Mouse (Mus musculus): ENCODE measurements around the gene Abca3.
A peak's percentile ranks its signal among the peaks of the same experiment; 100 is the strongest.
"Not testable (repeated sequence)": the region's sequence is repeated elsewhere in the genome, so short reads cannot be mapped to it uniquely, and the experiment has no call there.

Abca3 gene

DNA sequence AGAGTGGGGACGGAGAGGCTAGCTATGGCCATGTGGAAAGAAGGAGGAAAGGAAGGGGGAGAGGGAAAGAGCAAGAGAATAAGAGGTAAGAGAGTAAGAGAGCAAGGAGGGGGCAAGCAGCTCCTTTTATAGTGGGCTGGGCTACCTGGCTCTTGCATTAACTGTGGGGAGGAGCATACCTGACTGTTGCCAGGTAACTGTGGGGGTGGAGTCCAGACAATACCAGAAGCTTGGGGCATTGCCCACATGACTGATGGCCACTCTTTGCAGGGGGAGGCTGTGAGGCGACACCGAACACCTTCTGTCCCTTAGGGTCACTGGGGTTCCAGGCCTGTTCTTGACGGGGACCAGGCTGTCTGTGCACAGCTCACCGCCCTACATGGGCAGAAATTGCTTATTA lies 37.0 kb downstream of the Abca3 start:
- no peak for DNase-seq

DNA sequence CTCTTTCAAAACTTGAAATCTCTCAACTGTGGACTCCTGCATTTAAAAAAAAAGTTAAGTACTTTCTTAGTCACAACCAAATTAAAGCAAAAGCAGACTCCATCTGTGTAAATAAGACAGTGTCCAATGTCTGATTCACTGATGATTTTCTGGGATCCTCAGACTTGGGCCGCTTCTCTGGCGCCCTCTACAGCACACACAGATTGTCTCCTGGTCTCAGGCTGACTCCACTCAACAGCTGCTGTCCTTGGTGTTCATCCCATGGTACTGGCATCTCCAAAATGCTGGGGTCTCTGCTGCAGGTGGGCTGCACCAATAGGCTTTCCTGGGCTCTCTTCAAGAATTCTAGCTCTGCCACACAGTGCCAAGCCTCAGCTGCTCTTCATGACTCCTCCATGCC lies 38.1 kb downstream of the Abca3 start:
- DNase-seq: peak; percentile 30

DNA sequence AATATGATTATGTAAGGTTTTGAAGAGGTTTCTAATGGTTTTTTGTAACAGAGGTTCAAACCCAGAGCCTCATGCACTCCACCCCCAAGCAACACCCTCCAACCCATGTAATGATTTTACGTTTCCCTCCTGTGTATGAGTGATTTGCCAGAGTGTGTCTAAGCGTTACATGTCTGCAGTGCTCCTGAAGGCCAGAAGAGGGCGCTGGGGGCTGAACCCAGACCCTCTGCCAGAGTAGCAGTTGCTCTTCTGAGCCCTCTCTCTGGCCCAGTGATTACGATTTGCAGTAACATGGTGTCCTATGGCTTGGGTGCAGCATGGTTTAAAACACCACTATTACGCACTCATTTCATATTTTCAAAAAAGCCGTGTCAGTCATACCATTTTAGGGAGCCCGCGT lies 39.4 kb downstream of the Abca3 start:
- DNase-seq: no peak

DNA sequence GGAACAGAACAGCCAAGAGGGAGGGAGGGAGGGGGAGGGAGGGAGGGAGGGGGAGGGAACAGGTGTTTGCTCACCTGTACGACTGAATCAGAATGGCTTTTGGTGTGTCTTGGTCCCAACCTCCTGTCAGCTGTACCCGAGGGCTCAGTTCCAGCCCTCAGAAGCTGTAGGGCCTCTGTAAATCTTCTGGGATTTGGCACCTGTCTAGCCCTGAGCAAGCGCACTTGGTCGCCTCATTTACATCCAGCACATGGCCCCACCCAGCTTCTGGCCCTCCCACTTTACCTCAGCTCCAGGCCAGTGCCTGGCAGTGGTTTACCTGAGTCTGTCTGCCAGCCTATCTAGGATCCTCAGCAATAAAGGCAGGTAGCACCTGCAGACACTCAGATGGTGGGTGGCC lies 41.8 kb downstream of the Abca3 start:
- no peak for DNase-seq

DNA sequence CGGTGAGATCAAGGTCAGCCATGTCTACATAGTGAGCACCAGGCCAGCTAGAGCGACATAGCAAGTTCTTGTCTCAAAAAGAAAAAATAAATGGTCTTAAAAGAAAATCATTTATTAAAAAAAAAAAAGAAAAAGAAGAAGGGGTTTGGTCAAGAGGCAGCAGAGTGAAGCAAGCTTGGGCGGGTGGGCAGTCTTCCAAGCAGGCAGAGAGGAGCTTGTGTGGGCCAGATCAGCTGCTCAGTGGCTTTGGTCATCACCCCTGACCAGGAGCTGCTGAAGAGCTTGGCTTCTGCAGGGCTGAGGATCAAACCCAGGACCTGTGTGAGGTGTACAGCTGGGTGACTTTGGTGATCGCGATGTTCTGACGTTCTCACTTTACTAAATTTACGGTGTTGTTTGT lies 42.7 kb downstream of the Abca3 start:
- DNase-seq: no peak

DNA sequence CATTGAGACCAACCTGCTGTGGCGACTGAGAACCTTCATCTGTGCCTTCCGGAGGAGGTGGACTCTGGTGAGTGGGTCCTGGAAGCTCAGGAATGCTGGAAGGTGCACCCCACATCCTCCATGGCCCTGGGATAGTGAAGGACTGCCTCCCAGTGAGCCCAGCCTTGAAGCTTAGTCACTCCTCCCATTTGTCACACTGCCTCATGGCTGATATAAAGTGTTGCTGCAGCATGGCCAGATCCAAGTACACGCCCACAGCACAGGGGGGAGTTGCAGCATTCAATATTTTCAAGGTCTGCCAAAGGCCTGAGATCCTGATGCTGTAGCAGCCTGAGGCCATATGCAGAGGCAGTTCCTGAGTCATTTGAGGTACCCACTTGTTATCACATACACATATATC lies 50.6 kb downstream of the Abca3 start:
- peak; percentile 27 for DNase-seq

DNA sequence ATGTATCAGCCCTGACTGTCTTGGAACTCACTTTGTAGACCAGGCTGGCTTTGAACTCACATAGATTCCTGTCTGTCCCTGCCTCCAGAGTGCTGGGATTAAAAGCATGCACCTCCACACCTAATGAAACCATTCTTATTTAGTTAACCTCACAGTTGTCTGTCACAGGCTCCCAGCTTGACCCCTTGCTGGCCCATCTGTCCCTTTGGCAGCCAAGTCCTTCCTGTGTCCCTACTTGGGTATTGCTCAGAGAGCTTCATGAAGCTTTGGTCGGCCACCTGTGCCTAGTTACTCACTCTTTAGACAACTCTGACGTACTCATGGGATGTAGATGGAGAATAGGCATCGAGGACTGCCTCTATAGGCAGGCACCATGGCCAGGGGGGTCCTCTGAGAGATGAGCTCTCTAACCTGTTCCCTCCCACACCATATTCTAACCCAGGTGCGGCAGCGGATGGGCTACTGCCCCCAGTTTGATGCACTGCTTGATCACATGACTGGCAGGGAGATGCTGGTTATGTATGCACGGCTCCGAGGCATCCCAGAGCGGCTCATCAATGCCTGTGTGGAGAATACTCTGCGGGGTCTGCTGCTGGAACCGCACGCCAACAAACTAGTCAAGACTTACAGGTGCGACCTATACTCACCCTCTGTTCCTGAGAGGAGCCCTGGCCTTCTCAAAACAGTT lies 55.5 kb downstream of the Abca3 start:
- no peak for DNase-seq

DNA sequence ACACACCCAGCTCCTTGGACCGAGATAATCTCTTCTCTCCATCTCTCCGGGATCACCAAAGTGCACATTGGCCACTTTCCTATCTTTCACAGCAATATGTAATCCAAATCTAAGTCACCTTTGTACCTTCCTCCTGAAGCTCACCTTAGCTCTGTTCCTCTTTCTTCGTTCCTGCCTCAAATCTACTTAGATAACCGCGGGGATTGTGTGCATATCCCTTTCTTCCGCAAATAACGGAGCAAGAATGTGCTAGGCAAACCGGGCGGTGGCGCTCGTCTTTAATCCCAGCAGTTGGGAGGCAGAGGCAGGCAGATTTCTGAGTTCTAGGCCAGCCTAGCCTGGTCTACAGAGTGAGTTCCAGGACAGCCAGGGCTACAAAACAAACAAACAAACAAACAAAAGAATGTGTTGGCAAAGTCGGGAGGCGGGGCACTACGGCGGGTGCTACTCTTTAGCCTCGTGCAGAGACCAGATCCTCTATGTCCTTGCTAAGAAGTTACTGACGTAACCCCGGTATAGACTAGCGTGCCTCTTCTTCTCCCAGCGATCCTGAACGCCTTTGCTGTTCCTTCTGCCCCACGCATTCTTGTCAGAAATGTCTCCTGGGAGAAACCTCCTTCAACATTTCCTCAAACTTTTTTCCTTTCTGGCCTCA lies 61.9 kb downstream of the Abca3 start:
- no peak for DNase-seq

DNA sequence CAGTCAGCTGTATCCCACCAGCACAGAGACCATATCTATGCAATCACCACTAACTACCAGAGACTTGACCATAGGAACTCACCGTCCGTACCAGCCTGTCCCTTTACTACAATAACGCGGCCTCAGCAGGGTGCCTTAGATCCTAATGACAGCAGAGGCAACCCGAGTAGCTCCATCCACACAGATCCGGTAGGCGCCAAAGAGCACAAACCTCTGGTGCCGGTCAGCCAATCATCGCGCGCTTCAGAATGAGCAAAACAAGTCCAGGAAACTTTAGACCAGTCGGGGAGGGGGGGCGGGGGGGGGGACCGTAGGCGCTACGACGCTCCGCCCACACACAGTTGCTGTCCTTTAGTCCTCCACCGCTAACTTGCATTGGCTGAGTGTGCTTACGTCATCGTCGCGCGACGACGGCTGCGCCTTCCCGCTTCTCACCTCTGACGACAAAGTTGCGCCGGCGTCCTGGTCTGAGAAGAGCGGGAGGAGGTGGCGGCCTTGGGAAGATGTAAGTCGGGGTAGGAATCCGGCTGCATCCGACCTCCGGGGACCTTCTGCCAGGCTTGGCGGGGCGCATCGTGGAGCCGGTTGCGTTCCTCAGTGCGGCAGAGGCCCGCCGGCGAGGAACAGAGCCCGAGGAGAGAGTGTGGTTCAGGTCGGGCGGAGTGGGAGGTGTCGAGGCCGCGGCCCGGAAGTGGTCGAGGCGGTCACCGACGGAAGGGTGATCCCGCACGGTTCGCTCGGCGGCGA lies 62.7 kb downstream of the Abca3 start, which contains the start of gene Rnps1:
TSS of gene Rnps1 (plus strand) at position 336 of the 747 bp plus-strand sequence.
- peak; percentile 92 for DNase-seq

DNA sequence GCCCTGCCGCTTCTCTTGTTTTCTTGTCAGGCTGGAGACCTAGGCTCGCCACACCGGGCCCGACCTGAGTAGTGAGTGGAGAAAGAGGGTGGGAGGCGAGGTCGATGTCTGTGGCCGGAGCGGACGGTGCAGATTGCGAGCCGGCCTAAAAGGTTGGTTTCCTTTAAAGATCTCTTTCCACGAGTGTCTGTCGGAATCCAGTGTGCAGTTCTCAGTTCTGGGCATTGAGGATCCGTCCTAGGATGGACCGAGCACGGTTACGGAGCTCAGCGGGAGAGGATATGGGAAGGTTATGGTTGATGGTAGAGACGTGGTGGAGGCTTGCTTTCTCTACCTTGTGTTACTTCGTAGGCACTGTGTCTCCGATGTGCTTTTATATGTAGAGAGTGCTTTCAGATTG lies 63.3 kb downstream of the Abca3 start:
- no peak for DNase-seq

DNA sequence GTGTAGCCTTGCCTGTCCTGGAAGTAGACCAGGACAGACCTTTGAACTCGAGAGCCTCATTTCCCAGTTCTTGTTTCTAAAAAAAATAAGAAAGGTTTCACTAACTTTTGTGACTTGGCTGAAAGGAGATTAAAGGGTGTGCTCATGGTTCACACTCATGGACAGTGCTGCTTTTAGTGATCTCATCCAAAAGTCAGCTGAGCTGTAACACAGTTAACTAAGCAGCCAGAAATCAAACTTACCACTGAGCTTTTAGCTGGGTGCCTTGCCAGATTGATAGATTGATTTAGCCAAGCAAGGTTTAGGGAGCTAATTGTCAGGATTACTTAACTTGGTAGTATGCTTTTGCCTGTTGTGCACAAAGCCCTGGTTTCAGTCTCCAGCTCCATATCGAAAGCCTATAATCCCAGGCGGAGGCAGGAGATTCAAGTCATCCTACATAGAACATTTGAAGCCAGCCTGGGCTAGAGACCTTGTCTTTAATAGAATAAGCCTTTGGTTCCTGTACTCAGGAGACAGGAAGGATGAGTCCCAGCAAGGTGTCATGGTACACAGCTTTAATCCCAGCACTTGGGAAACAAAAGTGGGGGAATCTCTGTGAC lies 64.4 kb downstream of the Abca3 start:
- DNase-seq: no peak

DNA sequence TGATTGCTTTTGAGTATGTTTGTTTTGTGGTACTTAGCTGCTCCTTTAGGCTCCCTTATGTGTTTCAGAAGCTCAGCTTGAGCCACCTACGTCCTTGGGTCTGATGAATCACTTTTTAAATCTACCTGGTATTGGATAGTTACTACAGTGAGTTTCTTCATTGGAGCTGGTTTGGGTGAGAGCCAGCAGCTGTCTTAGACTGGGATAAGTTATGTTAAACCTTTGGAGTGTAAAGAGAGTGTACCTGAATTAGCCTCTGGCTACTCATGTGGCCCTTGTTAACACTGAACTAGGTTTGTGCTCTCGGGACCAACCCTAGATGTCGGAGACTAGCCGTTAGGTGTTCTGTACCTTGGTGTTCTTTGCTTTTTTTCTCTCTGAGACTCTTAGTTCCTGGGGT lies 71.4 kb downstream of the Abca3 start:
- DNase-seq: no peak

DNA sequence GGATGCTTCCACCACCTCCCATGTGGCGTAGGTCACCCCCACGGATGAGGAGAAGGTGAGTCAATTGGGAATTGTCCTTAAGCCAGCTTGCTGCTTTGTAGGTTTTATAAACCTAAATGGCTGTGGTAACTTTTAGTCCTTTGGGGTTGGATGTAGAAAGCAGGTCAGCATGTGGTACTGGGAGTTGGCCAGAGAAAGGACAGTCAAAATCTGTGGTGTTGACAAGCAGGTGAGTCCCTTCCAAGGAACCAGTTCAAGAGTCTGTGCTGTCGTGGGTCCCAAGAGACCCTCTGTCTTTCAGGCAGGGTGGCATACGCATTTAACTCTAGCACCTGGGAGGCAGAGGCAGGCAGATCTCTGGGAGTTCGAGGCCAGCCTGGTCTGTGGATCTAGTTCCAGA lies 72.7 kb downstream of the Abca3 start:
- DNase-seq: no peak

DNA sequence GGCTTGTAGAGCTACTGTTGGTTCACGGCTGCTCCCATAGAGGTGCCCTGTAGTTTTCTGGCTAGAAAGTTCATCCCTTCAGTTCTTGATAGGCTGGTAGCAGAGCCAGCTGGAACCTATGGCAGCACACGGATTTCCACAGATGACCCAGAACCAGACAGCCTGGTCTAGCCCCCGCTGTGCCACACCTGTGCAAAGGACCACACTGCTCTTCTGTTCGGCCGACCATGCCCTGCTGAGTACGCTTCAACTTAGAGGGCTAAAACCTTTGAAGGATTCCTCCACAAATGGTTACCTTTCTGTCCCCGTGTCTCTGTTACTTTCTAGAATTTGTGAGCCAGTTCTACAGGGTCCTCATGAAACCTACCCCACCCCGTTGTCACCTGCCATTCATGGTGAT lies 73.6 kb downstream of the Abca3 start:
- not testable (repeated sequence) for DNase-seq

DNA sequence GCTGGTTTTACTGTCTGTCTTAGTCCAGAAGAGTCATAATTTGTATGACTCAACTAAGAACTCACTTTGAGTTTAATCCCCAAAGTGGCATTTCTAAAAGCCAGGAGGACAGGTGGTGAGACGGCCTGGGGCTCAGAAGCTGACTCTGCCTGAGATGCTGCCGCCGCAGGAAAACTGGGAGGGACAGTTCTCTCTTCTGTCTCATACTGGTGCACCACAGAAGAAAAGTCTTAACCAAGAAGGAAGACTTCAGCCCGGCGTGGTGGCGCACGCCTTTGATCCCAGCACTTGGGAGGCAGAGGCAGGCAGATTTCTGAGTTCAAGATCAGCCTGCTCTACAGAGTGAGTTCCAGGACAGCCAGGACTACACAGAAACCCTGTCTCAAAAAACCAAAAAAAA lies 74.2 kb downstream of the Abca3 start:
- no peak for DNase-seq

DNA sequence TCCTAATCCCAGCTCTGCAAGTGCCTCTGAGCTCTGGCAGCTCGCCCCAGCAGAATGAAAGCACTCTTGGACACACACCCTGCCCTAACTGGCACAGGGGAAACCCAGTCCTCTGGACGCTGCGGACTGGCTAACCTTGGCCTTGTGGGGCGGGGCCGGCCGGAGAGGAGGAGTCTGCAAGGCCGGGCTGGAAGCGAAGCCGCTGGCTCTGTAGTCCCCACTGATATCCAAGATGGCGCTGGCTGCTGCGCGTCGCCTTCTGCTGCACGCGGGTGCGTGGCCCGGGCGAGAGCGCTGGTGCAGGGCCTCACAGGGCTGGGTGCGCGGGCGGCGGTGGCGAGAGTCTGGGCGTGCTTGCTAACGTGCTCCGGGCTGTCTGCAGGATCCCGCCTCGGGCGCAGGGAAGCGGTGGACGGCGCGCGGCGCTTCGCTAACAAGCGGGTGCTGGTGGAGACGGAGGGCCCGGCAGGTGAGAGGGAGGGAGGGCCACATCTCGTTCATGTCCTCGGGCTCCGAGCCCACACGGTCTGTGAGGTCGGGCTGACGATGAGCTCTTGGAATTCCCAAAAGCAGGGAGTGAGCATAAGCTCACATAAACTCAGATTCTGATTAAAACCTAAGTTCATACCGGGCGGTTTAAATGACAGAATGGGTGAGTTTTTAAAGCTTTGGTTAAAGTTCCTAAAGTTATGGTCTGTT lies 74.9 kb downstream of the Abca3 start, which contains the start of gene Eci1:
TSS of gene Eci1 (plus strand) at position 171 of the 699 bp plus-strand sequence.
- DNase-seq: peak; percentile 92

DNA sequence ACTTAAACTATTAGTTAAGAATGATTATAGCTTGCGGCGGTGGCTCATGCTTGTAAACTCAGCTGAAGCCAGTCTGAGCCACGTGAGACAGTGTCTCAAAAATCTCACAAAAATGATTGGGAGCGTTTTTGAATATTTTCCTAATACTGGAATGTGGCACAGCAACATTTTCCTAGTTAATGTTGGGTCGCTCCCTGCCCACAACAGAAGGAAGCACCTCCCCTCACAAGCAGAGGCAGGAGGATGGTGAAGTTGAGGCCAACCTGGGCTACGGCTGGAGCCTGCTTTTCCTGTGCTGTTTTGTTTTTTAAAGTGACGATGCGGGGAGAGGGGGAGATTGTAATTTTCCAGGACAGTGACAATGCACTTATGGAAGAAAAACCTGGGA lies 75.4 kb downstream of the Abca3 start:
- no peak for DNase-seq

DNA sequence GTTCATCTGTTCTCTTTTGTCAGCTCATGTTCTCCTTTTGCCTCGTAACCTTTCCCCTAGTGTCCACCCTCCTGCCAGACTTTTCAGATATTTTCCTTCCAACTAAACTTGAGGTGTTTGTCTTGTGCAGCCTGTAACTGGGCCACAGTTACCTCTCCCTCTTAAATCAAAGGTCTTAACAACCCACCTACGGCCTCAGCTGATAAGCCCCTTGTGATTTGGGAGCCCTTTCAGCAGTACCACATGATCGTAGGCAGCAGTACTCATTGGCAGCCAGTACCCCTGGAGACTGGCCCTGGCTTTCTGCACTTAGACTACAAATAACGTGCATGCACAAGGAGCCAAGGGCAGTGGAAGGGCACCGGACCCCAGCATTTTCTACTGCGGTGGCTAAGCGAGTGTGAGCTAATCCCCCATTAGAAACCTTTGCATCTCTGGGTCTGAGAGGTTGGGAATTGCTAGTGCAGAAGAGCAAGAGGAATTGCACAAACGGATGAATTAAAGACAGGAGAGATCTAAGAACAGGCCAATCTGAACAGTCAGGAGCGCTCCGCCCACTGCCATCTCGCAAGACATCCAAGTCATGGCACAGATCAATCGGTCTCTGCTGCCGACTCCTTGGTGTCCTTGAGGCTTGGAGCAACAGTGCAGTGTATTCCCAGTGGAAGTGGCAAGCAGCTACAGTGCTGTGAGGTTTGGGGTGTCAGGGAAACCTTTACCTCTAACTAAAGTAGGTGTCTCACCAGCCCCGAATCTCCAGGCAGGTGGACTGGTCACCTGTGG lies 77.6 kb downstream of the Abca3 start:
- DNase-seq: no peak

DNA sequence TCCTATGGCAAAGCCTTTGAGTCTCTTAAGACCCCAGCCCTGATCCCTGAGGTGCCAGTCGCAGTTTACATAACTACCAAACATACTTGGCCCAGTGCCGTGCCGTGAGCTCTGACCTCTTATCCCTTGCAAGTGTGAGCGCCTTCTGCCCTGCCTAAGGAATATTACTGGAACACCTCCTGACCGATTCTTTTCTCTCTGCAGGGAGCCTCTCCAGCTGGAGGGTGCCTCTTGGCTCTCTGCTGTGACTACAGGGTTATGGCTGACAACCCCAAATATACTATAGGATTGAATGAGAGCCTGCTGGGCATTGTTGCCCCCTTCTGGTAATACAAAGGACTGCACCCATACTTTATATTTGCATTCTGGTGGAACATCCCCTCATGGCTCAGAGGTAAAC lies 85.3 kb downstream of the Abca3 start:
- DNase-seq: no peak

DNA sequence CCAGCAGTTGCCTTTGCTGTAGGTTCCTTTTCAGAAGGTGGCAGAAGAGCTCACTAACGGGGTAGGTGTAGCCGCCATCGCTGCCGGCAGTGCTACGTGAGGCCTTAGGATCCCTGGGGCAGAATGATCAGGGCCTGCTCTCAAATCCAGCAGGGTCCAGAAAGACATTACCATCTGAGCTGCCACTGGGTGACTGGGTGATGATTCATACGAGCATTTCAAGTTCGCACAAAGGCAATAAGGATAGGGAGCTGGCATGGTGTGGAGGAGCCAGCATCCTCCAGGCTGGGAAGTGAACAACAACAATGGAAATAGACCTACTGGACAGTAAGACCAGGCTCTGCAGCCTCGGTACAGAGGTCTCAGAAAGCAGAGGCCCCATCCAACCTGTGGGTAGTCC lies 88.6 kb downstream of the Abca3 start:
- DNase-seq: no peak

DNA sequence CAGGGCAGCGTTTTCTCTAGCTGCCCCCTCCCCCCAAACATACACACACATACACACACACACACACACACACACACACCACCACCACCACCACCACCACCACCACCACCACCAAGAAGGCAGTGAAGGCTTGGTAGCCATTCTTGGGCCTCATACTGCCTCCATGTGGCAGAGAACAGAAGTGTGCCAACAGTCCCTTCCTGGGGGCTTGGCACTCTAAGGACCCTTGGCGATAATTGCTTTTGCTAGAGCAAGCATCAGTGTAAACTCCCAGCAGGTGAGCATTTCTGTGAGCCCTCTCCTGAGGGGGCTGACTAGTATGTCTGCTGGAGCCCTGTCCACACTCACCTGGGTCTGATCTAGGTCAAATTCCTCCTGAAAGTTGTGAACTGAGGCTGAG lies 89.4 kb downstream of the Abca3 start:
- DNase-seq: no peak

DNA sequence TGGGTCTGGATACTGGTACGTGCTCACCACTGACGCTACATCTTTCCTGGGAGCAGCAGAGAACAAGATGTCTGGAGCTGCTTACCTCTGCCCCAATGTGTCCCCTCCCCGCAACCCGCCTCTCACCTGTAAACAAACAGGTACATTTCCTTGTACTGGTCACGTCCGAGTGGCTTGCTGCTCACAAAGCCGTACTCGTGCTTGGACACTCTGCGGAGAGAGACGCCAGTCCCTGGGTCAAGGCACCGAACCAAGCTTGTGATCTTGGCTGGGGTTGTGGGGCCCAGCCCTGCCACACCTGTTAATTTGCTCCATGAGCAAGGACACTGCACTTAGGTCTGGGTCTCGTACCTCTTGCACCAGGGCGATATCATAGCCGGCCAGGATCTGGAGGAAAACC lies 90.4 kb downstream of the Abca3 start:
- DNase-seq: no peak

All from right cerebral cortex, adult 18-20 months (tissue).